Mouse (Mus musculus) megakaryocyte, embryonic 14.5 days (primary cell): ENCODE data around the gene Ylpm1. TPM values are rescaled to one million over a fixed set of nuclear protein-coding genes. Genes with fewer than 3 reads are reported as not detected.

Experiments
- H3K27me3 ChIP-seq: replicated peaks from 2 replicates; pipeline ENCODE3; 2012; ENCODE audit warnings: inconsistent platforms
- H3K36me3 ChIP-seq: replicated peaks from 2 replicates; pipeline ENCODE3; 2012; ENCODE audit warnings: low read length, inconsistent platforms, mixed read lengths
- H3K4me1 ChIP-seq: 2 replicates; pipeline ENCODE4 v1.6.1; 2012; ENCODE audit warnings: inconsistent platforms
- H3K4me3 ChIP-seq: replicated peaks from 2 replicates; pipeline ENCODE3; 2012; ENCODE audit warnings: moderate library complexity, mild to moderate bottlenecking, inconsistent platforms
- H3K9me3 ChIP-seq: 2 replicates; pipeline ENCODE4 v1.6.1; 2012; ENCODE audit warnings: inconsistent platforms
- FLI1 ChIP-seq: IDR thresholded peaks from 2 replicates; pipeline ENCODE4 v1.6.1; 2012; ENCODE audit warnings: low read length, inconsistent platforms, mixed read lengths
- GATA1 ChIP-seq: IDR thresholded peaks from 3 replicates; pipeline ENCODE4 v1.6.1; 2012; ENCODE audit warnings: mixed read lengths, low read length, inconsistent platforms, borderline replicate concordance
- polyA plus RNA-seq: library from polyadenylated mRNA; stranded (reverse); fragments of >175 nt; gene quantifications from 2 replicates; pipeline ENCODE4 v1.2.3, GENCODE M21; 2012; ENCODE audit warnings: low replicate concordance; ENCODE audit not compliant: insufficient read depth

The Ylpm1 gene
- polyA plus RNA-seq, 1 experiment: 8.8 TPM

DNA sequence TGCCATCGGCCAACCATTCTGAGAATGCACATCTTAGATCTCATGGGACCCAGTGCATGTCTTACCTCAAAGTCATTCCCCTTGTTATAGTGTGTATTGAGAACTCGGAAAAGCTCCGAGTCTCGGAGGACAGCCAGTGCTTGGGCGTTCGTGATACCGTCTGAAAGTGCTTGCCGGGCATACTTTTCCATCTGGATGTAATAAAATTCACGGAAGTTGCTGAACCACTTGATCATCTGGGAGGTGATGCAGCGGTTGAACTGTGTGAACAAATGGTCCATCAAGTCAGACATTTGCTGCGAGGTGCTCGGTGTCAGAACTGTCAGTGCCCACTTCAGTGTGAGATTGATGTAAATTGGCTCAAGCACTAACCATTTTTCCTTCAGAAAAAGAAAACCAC lies 91.7 kb downstream of the Ylpm1 start:
- Histone ChIP-seq H3K4me1 (peaks cover 7% of the 10 kb centered on the region; the same call in 1 of the 2 replicates), H3K27me3 (no peaks in the 10 kb centered on the region), H3K4me3 (no peak overlapping the region), H3K36me3 (peaks cover 33% of the 10 kb centered on the region), H3K9me3 (peaks cover 4% of the 10 kb centered on the region; the same call in 1 of the 2 replicates)
- no peak for TF ChIP-seq FLI1
- TF ChIP-seq GATA1: no peak

DNA sequence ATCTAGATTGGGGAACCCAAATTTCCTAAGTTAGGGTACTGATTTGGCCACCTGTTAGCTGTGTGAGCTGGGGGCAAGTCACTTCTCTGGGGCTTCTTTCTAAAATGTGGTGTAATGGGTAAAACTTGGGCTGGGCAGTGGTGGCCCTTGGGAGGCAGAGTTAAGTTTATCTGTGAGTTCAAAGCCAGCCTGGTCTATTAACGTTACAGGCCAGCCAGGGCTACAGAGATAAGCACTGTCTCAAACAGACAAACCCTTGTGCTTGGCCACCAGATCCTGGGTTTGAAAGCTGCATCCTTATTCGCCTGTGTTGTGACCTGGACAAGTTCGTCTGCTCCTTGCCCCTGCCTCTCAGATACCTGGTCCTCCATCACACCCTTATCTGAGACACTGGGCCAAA lies 95.1 kb downstream of the Ylpm1 start:
- Histone ChIP-seq H3K4me1 (peaks cover 15% of the 10 kb centered on the region), H3K36me3 (peaks cover 31% of the 10 kb centered on the region), H3K9me3 (peaks cover 4% of the 10 kb centered on the region; the same call in 1 of the 2 replicates), H3K4me3 (no peak overlapping the region), H3K27me3 (peaks cover 3% of the 10 kb centered on the region)
- TF ChIP-seq GATA1: no peak
- no peak for TF ChIP-seq FLI1

DNA sequence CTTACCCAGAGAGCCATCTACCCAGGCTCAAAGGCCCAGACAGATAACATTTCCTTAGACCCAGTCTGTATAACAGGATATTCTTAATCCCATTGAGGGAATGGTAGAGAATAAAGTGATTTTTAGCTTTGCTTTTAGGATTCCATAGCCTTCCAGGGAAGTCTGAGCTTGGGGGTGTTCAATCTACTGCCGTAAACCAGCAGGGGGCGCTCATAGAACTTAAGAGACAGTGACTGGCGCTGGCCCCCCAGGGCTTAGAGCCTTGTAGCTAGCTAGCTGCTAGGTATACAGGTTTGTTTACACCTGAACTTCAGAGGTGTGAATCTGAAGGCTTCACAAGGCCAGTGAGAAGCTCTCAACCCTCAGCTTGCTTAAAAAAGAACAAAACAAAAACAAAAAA lies 96.1 kb downstream of the Ylpm1 start:
- H3K4me3 ChIP-seq: no peak overlapping the region
- peaks cover 25% of the 10 kb centered on the region for H3K36me3 ChIP-seq
- no peak for TF ChIP-seq GATA1
- TF ChIP-seq FLI1: no peak

DNA sequence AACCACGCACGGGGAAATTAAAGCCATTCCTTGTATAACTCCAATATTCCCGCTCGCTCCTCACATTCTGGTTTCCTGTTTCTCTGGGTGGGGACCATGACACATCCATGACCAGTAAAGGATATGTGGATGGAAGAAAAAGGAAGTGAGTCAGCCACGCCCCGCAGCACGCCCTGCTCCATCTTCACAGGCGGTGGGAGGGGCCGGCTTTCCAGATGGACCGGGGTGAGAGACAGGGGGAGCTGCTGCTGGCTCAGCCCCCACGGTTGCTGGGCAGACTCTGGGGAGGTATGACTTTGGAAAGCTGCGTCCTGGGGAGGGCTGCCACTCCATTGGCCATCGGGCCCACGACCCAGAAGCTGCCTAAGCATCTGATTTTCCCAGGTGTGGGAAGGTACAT lies 97.9 kb downstream of the Ylpm1 start:
- Histone ChIP-seq H3K4me3 (peak overlapping the region; percentile 23), H3K4me1 (peaks cover 15% of the 10 kb centered on the region), H3K36me3 (peaks cover 9% of the 10 kb centered on the region), H3K9me3 (peaks cover 3% of the 10 kb centered on the region; the same call in 1 of the 2 replicates), H3K27me3 (peaks cover 3% of the 10 kb centered on the region)
- TF ChIP-seq GATA1 (no peak), FLI1 (no peak)

More for the DNA sequence above, 96.1 kb downstream of the Ylpm1 start:
- Histone ChIP-seq H3K27me3 (peaks cover 3% of the 10 kb centered on the region), H3K9me3 (peaks cover 4% of the 10 kb centered on the region; the same call in 1 of the 2 replicates), H3K4me1 (peaks cover 15% of the 10 kb centered on the region)

DNA sequence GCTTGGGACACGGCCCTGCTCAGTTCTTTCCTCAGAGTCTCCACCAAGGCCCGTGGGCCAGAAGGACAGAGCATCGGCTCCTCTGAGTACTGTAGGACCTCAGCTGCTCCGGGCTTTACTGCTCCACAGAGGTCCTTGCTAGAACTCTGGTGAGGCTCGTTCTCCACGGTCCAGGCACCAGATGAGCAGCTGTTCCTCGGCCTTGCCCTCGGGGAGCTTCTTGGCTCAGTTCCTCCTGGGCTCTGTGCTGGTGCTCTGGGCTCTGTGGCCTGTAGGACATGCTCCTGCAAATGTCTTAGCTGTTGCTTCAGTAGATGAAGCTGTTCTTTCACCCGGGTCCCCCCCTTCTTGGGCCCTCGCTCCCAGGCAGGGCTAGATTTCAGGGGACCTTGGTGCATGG lies 98.6 kb downstream of the Ylpm1 start:
- H3K27me3 ChIP-seq: peaks cover 3% of the 10 kb centered on the region
- peaks cover 2% of the 10 kb centered on the region for H3K36me3 ChIP-seq
- peaks cover 15% of the 10 kb centered on the region for H3K4me1 ChIP-seq
- TF ChIP-seq GATA1 (no peak), FLI1 (no peak)
- no peaks in the 10 kb centered on the region for H3K9me3 ChIP-seq
- no peak overlapping the region for H3K4me3 ChIP-seq

DNA sequence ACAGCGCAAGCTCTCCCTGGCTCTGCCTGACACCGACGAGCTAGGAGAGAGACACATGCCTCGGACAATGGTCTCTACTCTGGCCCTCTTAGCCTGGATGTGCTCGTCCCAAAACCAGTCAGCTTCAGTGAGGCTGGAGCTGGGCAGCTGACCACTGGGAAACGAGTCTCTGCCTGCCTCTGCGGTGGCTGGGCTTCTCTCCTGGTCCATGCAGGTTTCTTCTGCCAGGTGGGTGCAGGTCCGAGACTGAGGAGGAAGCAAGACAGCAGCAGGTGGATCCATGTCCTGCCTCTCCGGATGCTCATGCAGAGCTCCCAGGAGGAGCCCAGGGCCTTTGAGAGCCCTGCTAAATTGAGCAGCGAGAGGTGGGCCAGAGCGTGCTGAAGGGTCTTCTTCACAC lies 99.0 kb downstream of the Ylpm1 start:
- no peaks in the 10 kb centered on the region for H3K9me3 ChIP-seq
- H3K27me3 ChIP-seq: peaks cover 3% of the 10 kb centered on the region
- no peaks in the 10 kb centered on the region for H3K36me3 ChIP-seq
- H3K4me1 ChIP-seq: peaks cover 15% of the 10 kb centered on the region
- TF ChIP-seq GATA1: no peak
- TF ChIP-seq FLI1: no peak
- no peak overlapping the region for H3K4me3 ChIP-seq

DNA sequence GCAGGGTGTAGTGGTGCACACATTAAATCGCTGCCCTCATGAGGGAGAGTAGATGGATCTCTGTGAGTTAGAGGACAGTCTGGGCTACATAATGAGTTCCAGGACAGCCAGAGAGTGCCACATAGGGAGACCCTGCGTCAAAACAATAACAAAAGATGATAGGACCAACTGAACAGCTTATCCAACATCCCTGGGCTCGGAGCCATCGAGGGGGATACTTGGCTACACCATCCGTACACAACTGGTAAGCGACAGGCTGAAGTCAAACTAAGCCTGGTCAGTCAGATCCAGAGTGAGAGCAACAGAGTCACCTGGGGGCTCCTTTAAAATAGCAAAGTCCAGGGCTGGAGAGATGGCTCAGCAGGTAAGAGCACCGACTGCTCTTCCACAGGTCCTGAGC lies 99.7 kb downstream of the Ylpm1 start:
- Histone ChIP-seq H3K36me3 (no peaks in the 10 kb centered on the region), H3K4me3 (no peak overlapping the region), H3K27me3 (peaks cover 3% of the 10 kb centered on the region), H3K9me3 (no peaks in the 10 kb centered on the region), H3K4me1 (peaks cover 15% of the 10 kb centered on the region)
- TF ChIP-seq FLI1: no peak
- TF ChIP-seq GATA1: no peak

DNA sequence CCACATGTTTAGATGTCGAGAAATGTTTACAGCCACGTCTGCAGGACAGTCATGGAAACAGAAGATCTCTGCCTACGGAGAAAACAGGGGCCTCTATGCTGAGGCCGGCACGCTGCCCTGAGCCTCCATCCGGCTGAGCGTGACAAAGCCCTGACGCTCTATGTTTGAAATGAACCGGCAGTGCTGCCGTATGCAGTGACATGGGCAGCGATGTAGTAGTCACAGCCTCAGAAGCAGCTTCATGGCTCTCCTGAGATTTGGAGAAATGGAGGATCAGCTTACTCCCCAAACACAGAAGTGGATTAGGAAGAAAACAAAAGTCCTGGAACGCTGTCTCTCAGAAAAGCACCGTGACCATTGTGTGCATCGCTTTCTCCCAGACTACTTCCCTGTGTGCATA lies 104.9 kb downstream of the Ylpm1 start:
- H3K36me3 ChIP-seq: peaks cover 3% of the 10 kb centered on the region
- H3K9me3 ChIP-seq: no peaks in the 10 kb centered on the region
- no peak overlapping the region for H3K4me3 ChIP-seq
- H3K27me3 ChIP-seq: peaks cover 7% of the 10 kb centered on the region
- H3K4me1 ChIP-seq: peaks cover 5% of the 10 kb centered on the region
- TF ChIP-seq GATA1 (no peak), FLI1 (no peak)

DNA sequence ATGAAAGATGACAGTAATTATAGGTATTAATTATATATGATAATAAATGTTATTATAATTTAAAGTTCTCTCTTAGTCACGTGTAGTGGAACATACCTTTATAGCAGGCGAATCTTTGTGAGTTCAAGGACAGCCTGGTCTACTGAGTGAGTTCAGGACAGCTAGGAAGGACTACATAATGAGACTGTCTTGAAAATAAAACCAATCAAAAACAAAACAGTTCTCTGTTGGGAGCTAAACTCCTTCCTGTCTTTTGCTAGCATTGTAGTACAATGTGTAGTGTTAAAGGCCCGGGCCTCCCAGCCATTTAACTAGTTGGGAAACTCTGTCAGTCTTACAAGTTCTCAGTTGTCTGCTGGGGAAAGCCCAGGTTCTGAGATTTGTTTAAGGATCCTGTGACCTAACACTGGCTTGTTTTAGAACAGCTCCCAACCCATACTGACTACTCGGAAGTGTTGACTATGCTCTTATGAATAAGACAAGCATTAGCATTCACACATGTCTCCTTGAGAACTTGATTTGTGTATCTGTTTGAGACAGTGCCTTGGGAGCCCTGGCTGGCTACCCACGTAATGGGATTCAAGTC lies 105.5 kb downstream of the Ylpm1 start:
- Histone ChIP-seq H3K9me3 (no peaks in the 10 kb centered on the region), H3K4me1 (peaks cover 11% of the 10 kb centered on the region), H3K27me3 (peaks cover 7% of the 10 kb centered on the region), H3K36me3 (peaks cover 3% of the 10 kb centered on the region), H3K4me3 (no peak overlapping the region)
- TF ChIP-seq GATA1 (no peak), FLI1 (no peak)

DNA sequence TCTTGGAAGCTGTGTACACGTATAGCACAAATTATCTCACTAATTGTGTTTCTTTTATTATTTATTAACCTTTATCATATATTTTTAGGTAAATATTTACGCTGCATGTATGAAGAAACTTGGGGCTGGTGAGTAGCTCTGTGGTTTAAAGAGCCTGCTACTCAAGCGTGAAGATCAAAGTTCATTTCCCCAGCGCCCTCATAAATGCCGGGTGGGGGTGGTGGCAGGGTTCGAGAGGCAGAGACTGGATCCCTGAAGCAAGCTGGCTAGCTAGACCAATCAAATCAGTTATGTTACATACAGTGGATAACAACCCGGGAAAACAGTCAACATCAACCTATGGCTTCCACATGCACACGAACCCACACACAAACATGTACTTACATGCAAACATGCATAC lies 107.0 kb downstream of the Ylpm1 start:
- peaks cover 7% of the 10 kb centered on the region for H3K27me3 ChIP-seq
- TF ChIP-seq GATA1: no peak
- no peak overlapping the region for H3K4me3 ChIP-seq
- H3K36me3 ChIP-seq: peaks cover 3% of the 10 kb centered on the region
- H3K4me1 ChIP-seq: peaks cover 13% of the 10 kb centered on the region
- H3K9me3 ChIP-seq: no peaks in the 10 kb centered on the region
